Mouse (Mus musculus) hindbrain, embryonic 14.5 days (tissue): ENCODE measurements at regions not wholly inside any gene's neighbourhood (a gene's known extent, or its start where the extent isn't known, plus 50 kb on each side); places are given as distances from the start of the nearest gene placed in this dataset.

ENCODE experiments used
- ATAC-seq: fragments of 200-750 bp; cut with Nextera tagmentation; 2 replicates; pipeline ENCODE4 v1.8.0; 2017; ENCODE audit warnings: moderate number of reproducible peaks, mild to moderate bottlenecking, moderate TSS enrichment, moderate library complexity; ENCODE audit not compliant: low FRiP score
- DNase-seq: peaks from one replicate; pipeline ENCODE4 v3.0.0-alpha.2; 2015; ENCODE audit warnings: low spot score
- H3K27ac ChIP-seq: fragments of 300-500 bp; sonication (generic); 2 replicates; pipeline ENCODE4 v1.5.1; 2014; ENCODE audit warnings: mild to moderate bottlenecking, moderate library complexity
- H3K27me3 ChIP-seq: fragments of 300-500 bp; sonication (generic); 2 replicates; pipeline ENCODE4 v1.6.1; 2014; ENCODE audit warnings: mild to moderate bottlenecking, low read length, mixed read lengths; ENCODE audit not compliant: control insufficient read depth, insufficient read depth
- H3K36me3 ChIP-seq: fragments of 300-500 bp; sonication (generic); replicated peaks from 2 replicates; pipeline ENCODE4 v1.6.1; 2014; ENCODE audit not compliant: control insufficient read depth, insufficient read depth
- H3K4me1 ChIP-seq: fragments of 300-500 bp; sonication (generic); replicated peaks from 2 replicates; pipeline ENCODE4 v1.6.1; 2014; ENCODE audit warnings: antibody characterized with exemption, low read length, mixed read lengths; ENCODE audit not compliant: control insufficient read depth, insufficient read depth
- H3K4me2 ChIP-seq: fragments of 300-500 bp; sonication (generic); replicated peaks from 2 replicates; pipeline ENCODE4 v1.6.1; 2014; ENCODE audit warnings: mild to moderate bottlenecking, moderate library complexity
- H3K4me3 ChIP-seq: fragments of 300-500 bp; sonication (generic); replicated peaks from 2 replicates; pipeline ENCODE4 v1.5.1; 2014; ENCODE audit warnings: mild to moderate bottlenecking, low read length
- H3K9ac ChIP-seq: fragments of 300-500 bp; sonication (generic); 2 replicates; pipeline ENCODE4 v1.6.1; 2014
- H3K9me3 ChIP-seq: fragments of 300-500 bp; sonication (generic); 2 replicates; pipeline ENCODE4 v1.6.1; 2016; ENCODE audit warnings: low read length; ENCODE audit not compliant: control insufficient read depth
- WGBS: fragments of 180-500 bp; shearing (Covaris S2); extraction: QIAGEN DNeasy Blood & Tissue Kit; methylation state at CpG from one replicate; pipeline ENCODE4 v1.1.7; 2014; 5-methylcytosine and 5-hydroxymethylcytosine counted together

DNA sequence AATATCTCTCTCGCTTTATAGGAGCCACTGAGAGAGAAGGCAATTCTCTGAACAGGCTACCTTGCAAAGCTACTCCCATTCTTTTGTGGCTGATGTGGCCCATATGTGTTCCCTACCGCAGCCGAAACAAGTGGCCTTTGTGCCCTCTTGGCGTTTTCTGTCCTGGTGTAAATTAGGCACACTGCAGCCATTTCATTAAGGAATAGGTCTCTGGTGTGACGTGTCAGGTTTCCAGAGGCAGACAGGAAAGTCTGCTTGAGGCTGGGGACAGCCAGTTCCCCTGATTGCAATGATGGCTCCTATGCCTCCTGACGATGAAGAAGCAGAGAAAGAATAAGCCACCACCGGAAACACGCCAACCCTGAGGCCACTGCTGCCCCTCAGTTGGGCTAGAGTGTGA, 59.3 kb upstream of the Bcor start:
- H3K36me3 ChIP-seq: no peaks in the 10 kb centered on the region
- no peak overlapping the region for H3K4me3 ChIP-seq
- no peak overlapping the region for H3K9ac ChIP-seq
- H3K27me3 ChIP-seq: no peaks in the 10 kb centered on the region
- WGBS: 53% methylated on average over 8 of the region's 8 CpGs
- H3K9me3 ChIP-seq: no peaks in the 10 kb centered on the region
- no peaks in the 10 kb centered on the region for H3K4me1 ChIP-seq
- ATAC-seq (no peak), DNase-seq (no peak)
- H3K4me2 ChIP-seq: no peak overlapping the region
- H3K27ac ChIP-seq: no peak overlapping the region

DNA sequence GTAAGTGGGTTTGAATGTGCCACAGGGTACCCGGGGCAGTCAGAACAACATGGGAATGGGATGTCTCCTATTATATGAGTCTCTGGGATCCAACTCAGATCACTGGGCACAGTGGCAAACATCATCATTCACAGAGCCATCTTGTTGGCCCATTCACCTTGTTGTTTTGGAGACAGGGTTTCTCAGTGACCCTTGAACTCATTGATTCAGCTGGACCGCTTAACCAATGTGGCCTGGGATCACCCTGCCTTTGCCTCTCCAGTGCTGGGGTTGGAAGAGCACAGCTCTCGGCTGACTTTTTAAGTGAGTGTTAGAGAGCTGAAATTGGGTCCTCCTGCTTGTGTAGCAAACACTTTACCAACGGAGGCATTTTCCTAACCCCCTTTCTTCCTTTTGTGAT, 64.2 kb upstream of the Bcor start:
- WGBS: 67% methylated on average over 4 of the region's 4 CpGs
- Histone ChIP-seq H3K36me3 (no peaks in the 10 kb centered on the region), H3K9me3 (no peaks in the 10 kb centered on the region), H3K4me3 (no peak overlapping the region), H3K9ac (no peak overlapping the region), H3K4me2 (no peak overlapping the region), H3K4me1 (0 out of 2 replicates have a peak, but pooled peaks cover 5% of the 10 kb centered on the region), H3K27me3 (no peaks in the 10 kb centered on the region), H3K27ac (no peak overlapping the region)
- no peak for DNase-seq
- no peak for ATAC-seq

DNA sequence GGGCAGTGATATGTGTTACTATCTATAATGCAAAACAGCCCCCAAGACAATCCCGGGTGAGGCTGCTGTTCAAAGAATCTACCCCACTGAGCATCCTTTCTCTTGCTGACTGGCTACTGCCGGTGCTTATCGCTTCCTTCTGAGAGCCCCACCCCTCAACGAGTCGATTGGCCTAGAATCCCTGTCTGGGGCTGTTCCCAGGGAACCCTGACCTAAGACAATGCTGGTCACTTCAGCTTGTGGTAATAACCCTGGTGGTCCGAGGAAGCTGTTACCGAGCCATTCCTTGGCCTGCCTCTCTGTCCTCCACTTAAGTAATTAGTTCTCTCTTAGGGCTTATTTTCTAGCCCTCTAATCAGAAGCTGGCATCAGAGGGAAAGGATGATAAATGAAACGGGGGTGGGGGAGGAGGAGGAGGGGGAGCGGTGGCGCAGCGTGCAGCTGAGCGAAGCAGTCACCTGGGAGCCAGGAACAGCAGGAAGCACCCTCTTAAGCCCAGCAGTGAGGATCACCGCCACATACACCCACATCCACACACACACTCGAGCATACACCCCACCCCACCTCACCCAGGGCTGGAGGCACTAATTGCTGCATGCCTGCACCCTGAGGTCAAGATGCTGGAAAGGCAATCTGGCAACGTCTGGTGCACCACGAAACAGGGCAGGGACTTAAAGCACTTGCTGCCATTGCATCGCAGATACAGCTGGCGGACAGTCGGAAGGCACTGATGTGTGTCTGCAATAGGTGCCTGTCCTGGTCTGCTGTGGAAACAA, 65.1 kb upstream of the Bcor start:
- Histone ChIP-seq H3K4me1 (0 out of 2 replicates have a peak, but pooled peaks cover 5% of the 10 kb centered on the region), H3K36me3 (no peaks in the 10 kb centered on the region), H3K9me3 (no peaks in the 10 kb centered on the region), H3K9ac (peak overlapping the region; percentile 40), H3K27ac (peak overlapping the region; percentile 51), H3K4me2 (peak overlapping the region; percentile 42), H3K4me3 (no peak overlapping the region), H3K27me3 (no peaks in the 10 kb centered on the region)
- WGBS: 14% methylated on average over 19 of the region's 19 CpGs
- DNase-seq (no peak), ATAC-seq (peak; percentile 62; the same call in 1 of the 2 replicates)

DNA sequence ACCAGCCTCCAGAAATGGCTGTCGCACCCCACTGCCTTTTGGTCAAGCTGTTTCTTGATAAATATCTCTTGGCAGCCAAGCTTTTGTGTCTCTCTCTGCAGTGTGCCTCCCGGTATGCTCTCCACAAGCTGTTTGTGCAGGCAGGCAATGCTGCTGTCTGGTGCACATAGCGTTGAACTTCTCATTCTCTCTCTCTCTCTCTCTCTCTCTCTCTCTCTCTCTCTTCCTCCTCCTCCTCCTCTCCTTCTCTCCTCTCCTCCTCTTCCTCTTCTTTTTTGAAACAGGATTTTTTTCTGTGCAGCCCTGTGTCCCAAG, 65.7 kb upstream of the Bcor start:
- Histone ChIP-seq H3K27ac (peak overlapping the region; percentile 47; the same call in 1 of the 2 replicates), H3K4me3 (no peak overlapping the region), H3K4me1 (0 out of 2 replicates have a peak, but pooled peaks cover 5% of the 10 kb centered on the region), H3K9me3 (no peaks in the 10 kb centered on the region), H3K9ac (peak overlapping the region; percentile 40), H3K36me3 (no peaks in the 10 kb centered on the region), H3K27me3 (no peaks in the 10 kb centered on the region), H3K4me2 (peak overlapping the region; percentile 42)
- DNase-seq (peak; percentile 25), ATAC-seq (peak; percentile 4; the same call in 1 of the 2 replicates)
- WGBS: 21% methylated on average over 3 of the region's 3 CpGs

DNA sequence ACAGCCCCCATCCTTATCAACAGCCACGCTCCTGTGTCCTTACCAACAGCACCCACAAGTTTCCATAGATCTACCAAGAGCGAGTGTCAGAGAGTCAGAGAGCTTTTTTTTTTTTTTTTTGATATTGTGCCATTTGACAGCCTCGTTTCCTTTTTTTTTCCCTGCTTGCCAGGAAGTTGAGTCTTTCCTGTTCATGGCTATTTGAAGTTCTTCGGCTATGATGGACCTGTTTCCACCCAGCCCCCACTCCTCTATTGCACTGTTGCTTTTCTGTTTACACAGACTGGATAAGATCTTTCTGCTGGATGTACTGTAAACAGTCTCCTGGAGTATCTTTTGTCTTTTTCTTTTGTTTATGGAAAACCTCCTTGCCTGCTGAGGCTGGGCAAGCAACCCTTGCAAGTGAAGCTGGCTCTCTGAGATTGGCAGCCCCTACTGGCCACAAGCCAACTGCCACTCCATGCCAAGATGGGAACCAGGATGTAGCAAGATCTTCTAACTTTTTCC, 80.4 kb upstream of the Bcor start:
- Histone ChIP-seq H3K4me3 (no peak overlapping the region), H3K27ac (no peak overlapping the region), H3K9me3 (no peaks in the 10 kb centered on the region), H3K9ac (no peak overlapping the region), H3K27me3 (no peaks in the 10 kb centered on the region), H3K4me1 (no peaks in the 10 kb centered on the region), H3K4me2 (no peak overlapping the region), H3K36me3 (no peaks in the 10 kb centered on the region)
- no peak for DNase-seq
- ATAC-seq: no peak
- whole genome bisulfite sequencing: 62% methylated on average over 4 of the region's 4 CpGs

DNA sequence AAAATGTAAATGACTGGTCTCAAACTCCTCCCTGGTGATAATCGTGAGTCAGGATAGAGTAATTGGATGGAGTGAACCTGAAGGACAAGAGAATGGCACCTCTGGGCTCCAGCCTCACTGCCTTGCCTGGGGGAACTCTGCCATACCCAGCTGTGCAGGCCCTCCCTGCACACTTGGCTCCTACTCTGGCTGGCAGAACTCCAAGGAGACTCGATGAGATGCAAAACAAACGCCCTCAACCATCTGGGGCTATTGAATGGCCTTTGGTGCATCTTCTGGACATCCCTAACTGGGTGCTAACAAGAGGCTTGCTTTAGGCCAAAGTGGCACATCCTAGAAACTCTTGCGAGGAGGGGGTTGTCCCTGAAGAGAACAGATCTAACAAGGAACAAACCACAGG, 81.6 kb upstream of the Bcor start:
- Histone ChIP-seq H3K9ac (no peak overlapping the region), H3K27ac (no peak overlapping the region), H3K36me3 (no peaks in the 10 kb centered on the region), H3K4me1 (no peaks in the 10 kb centered on the region), H3K4me2 (no peak overlapping the region), H3K27me3 (no peaks in the 10 kb centered on the region), H3K9me3 (no peaks in the 10 kb centered on the region), H3K4me3 (no peak overlapping the region)
- ATAC-seq (no peak), DNase-seq (no peak)
- 41% methylated on average over 4 of the region's 4 CpGs for WGBS

DNA sequence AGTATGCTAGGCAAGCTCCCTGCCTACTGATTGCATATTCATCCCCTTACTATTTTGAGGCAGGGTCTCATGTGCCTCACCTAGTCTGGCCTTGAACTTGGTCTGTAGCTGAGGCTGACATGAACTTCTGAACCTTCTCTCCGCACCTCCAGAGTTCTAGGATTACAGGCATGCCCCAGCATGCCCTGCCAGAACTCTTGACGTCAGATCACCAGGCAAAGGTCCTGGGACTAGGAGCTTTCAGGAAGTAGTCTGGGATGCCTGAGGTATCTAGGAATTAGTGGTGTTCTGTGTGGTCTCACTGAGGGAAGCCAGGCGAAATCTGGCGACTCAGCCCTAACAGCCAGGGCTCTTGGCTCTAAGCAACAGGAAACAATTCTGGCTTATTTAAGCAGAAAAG, 88.9 kb upstream of the Bcor start:
- Histone ChIP-seq H3K4me2 (no peak overlapping the region), H3K9me3 (no peaks in the 10 kb centered on the region), H3K9ac (no peak overlapping the region), H3K36me3 (no peaks in the 10 kb centered on the region), H3K4me3 (no peak overlapping the region), H3K4me1 (no peaks in the 10 kb centered on the region), H3K27me3 (no peaks in the 10 kb centered on the region), H3K27ac (no peak overlapping the region)
- ATAC-seq (no peak), DNase-seq (peak; percentile 6)
- 78% methylated on average over 4 of the region's 4 CpGs for WGBS

DNA sequence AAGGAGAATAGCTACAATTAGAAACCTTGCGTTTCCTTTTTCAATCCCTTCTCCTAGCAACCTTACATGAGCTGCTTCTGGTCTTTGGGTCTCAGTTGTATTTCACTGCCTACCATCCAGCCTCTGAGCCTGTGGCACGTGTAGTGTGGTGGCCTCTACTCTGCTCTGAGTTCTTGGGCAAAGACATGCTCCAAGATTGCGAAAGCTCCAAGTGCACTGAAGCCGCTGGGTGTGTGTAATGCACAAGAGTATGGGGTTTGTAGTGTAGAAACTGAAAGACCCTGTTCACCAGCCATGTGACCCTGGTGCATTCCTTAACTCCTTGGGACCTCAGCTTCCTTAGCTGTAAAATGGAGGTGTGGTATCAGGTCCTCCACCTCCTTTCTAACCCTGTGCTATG, 89.8 kb upstream of the Bcor start:
- no peak for ATAC-seq
- Histone ChIP-seq H3K9ac (no peak overlapping the region), H3K27ac (no peak overlapping the region), H3K27me3 (no peaks in the 10 kb centered on the region), H3K4me3 (no peak overlapping the region), H3K36me3 (no peaks in the 10 kb centered on the region), H3K4me1 (no peaks in the 10 kb centered on the region), H3K9me3 (no peaks in the 10 kb centered on the region), H3K4me2 (no peak overlapping the region)
- DNase-seq: peak; percentile 2
- 76% methylated on average over 4 of the region's 4 CpGs for WGBS

DNA sequence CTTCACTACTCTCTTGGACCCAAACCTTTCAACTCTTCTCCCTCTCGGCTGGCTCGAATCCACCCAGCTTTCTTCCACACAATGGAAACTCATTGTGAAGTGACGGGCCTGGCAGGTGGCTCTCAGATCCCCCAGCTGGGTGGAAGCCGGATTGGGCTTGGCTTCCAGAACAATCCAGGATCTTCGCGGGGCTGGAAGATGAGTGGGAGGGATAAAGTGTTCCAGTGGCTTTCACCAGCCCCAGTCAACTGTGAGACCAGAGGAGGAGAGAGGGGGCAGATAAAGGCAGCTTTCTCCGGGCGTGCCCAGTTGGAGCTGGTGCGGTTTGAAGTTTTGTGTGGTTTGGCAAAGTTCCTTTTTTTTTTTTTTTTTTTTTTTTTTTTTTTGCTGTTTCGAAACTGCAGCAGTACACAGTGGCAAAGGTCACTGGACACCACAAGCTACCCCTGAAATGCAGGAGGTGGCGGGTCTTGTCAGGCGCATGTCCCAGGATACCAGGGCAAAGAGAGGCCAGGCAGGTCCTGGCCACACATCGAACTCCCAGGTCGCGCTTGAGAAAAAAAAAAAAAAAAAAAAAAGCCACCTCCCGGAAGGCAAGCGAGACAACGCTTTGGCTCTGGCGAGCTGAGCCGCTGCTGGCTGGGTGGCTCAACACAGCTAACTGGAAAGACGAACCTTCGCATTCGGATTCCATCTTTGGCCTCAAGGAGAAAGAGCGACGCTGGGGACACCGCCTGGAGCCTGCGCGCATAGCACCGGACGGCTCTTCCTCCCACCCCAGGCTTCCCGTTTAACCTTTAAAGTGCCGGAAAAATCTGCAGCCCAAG, 91.9 kb upstream of the Bcor start:
- H3K36me3 ChIP-seq: no peaks in the 10 kb centered on the region
- whole genome bisulfite sequencing: 12% methylated on average over 32 of the region's 32 CpGs
- DNase-seq: peak; percentile 71
- no peaks in the 10 kb centered on the region for H3K4me1 ChIP-seq
- no peaks in the 10 kb centered on the region for H3K27me3 ChIP-seq
- no peaks in the 10 kb centered on the region for H3K9me3 ChIP-seq
- ATAC-seq: peak; percentile 72; the same call in 1 of the 2 replicates
- H3K4me2 ChIP-seq: peak overlapping the region; percentile 57
- H3K9ac ChIP-seq: peak overlapping the region; percentile 44; the same call in 1 of the 2 replicates
- no peak overlapping the region for H3K27ac ChIP-seq
- H3K4me3 ChIP-seq: peak overlapping the region; percentile 30
